Mouse (Mus musculus): ENCODE measurements around the gene Thumpd3. TPM values are rescaled to one million over a fixed set of nuclear protein-coding genes. Genes with fewer than 3 reads are reported as not detected.

Gene Thumpd3
- polyA plus RNA-seq, 1 experiment from 2014 or later, result 52.4 TPM

DNA sequence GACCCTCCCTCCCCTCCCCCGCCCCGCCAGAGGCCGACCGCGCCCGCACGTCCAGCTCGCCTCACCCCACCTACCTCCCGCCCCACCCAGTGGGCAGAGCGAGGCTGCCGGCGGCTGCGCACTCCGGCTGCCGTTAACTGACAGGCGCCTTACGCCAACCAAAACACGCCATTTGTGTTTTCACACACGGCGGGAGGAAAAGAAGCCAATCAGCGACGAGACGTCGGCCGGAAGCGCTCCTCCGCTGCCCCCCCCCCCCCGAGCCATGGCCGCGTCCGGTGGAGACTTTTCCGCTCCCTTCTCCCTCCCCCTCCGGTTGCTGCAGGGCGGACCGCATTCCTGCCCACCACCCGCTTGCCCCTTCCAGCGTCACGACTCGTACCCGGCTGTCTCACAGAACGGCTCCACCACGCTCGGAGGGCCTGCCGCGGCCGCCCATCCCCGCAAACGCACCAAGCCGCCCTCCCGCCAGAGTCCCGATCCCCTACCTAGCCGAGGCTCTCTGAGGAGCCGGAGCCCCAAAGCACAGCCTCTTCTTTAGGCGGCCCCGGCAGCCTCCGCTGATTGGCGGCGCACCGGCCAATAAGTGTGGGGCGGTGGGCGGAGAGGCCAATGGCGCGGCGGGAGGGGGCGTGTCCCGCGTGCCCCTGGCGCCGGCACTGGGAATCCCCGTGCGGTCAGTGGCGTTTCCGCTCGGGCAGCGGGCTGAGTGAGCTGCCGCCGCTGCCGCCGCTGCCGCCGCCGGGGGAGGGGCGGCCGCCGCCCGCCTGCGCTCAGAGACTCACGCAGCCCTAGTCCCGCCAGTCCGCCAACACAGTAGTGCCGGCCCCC lies 30.9 kb downstream of the Thumpd3 start, which contains the start of gene Setd5:
Gene Setd5 (plus strand): TSS at position 680 of the 831 bp plus-strand sequence.
- DNase-seq (ENCODE audit: low spot score), result peak; percentile 96
- no peaks in the 10 kb centered on the region for H3K36me3 ChIP-seq (replicated peaks; ENCODE audit: control insufficient read depth, insufficient read depth, low read depth, low read length)

GRCm38 (mm10) chr6:113077569-113078030 lies 31.6 kb downstream of the Thumpd3 start:
- DNase-seq (ENCODE audit: low spot score) (peak; percentile 43), ATAC-seq (replicated peaks; ENCODE audit: insufficient number of reproducible peaks, low FRiP score, low TSS enrichment, low read depth) (no peak)
- Histone ChIP-seq H3K9me3 (replicated peaks; ENCODE audit: control insufficient read depth, low read length) (no peaks in the 10 kb centered on the region), H3K27me3 (ENCODE audit: control insufficient read depth, insufficient read depth, low read length) (no peaks in the 10 kb centered on the region), H3K36me3 (replicated peaks; ENCODE audit: control insufficient read depth, insufficient read depth, low read depth, low read length) (no peaks in the 10 kb centered on the region), H3K4me3 (ENCODE audit: low read depth, low read length) (peak overlapping the region; percentile 95), H3K9ac (replicated peaks; ENCODE audit: low read length) (peak overlapping the region; percentile 100), H3K27ac (replicated peaks; ENCODE audit: low read depth, low read length) (peak overlapping the region; percentile 100), H3K4me1 (ENCODE audit: control insufficient read depth, insufficient read depth, low read length) (no peaks in the 10 kb centered on the region; the same call in 1 of the 2 replicates), H3K4me2 (ENCODE audit: low read depth, low read length) (peak overlapping the region; percentile 61)
- 0% methylated on average over 18 of the region's 28 CpGs for WGBS

More for the DNA sequence above, 30.9 kb downstream of the Thumpd3 start, which contains the start of gene Setd5:
- H3K4me2 ChIP-seq (ENCODE audit: low read depth, low read length), result peak within 1 kb of the TSS; percentile 62
- H3K27me3 ChIP-seq (ENCODE audit: control insufficient read depth, insufficient read depth, low read length), result no peaks in the 10 kb centered on the region
- ATAC-seq (replicated peaks; ENCODE audit: insufficient number of reproducible peaks, low FRiP score, low TSS enrichment, low read depth), result peak; percentile 93
- WGBS, result under 1% methylated on average over 45 of the region's 91 CpGs
- H3K9me3 ChIP-seq (replicated peaks; ENCODE audit: control insufficient read depth, low read length), result no peaks in the 10 kb centered on the region
- peak within 1 kb of the TSS; percentile 100 for H3K27ac ChIP-seq (replicated peaks; ENCODE audit: low read depth, low read length)
- H3K4me1 ChIP-seq (ENCODE audit: control insufficient read depth, insufficient read depth, low read length), result no peaks in the 10 kb centered on the region; the same call in 1 of the 2 replicates
- H3K4me3 ChIP-seq (ENCODE audit: low read depth, low read length), result peak within 1 kb of the TSS; percentile 95
- peak within 1 kb of the TSS; percentile 100 for H3K9ac ChIP-seq (replicated peaks; ENCODE audit: low read length)

DNA sequence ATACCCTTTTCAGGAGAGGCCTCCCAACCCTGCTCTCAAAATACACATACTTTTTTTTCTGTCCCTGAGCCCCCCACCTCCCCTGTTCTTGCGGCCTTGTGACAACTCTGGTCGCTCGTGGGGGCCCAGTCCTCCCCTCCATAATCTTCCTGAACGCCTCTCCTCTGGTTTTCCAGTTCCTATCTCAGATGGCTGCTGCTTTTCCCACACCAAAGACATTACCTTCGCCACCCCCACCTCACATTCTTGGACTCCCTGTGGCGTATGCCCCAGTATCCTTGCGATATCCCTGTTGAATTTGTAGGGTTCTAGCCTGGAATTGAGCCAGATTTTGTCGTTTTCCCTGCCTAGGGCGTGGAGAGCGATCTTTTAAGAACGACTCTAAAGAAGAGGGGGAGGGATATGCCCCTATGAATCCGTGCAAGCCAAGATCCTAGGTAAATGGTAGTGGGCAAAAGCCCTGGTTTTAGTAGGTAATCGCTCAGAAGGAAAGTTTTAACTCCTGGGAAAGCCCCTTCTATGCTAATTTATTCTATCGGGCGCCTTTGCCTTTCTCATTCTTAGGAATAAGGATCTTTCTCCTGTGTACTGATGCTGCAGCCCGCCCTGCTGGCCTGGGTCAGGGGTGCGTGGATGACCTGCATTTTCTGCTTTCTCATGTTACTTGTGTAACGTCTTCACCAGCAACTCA lies 32.2 kb downstream of the Thumpd3 start:
- ATAC-seq (replicated peaks; ENCODE audit: insufficient number of reproducible peaks, low FRiP score, low TSS enrichment, low read depth) (no peak), DNase-seq (ENCODE audit: low spot score) (peak; percentile 39)
- under 1% methylated on average over 18 of the region's 18 CpGs for WGBS
- Histone ChIP-seq H3K4me2 (ENCODE audit: low read depth, low read length) (peak overlapping the region; percentile 61), H3K4me3 (ENCODE audit: low read depth, low read length) (peak overlapping the region; percentile 95), H3K4me1 (ENCODE audit: control insufficient read depth, insufficient read depth, low read length) (no peaks in the 10 kb centered on the region; the same call in 1 of the 2 replicates), H3K9ac (replicated peaks; ENCODE audit: low read length) (peak overlapping the region; percentile 100), H3K27me3 (ENCODE audit: control insufficient read depth, insufficient read depth, low read length) (no peaks in the 10 kb centered on the region), H3K9me3 (replicated peaks; ENCODE audit: control insufficient read depth, low read length) (no peaks in the 10 kb centered on the region), H3K36me3 (replicated peaks; ENCODE audit: control insufficient read depth, insufficient read depth, low read depth, low read length) (no peaks in the 10 kb centered on the region), H3K27ac (replicated peaks; ENCODE audit: low read depth, low read length) (peak overlapping the region; percentile 100)

GRCm38 (mm10) chr6:113079492-113079891 lies 33.5 kb downstream of the Thumpd3 start:
- Histone ChIP-seq H3K36me3 (replicated peaks; ENCODE audit: control insufficient read depth, insufficient read depth, low read depth, low read length) (no peaks in the 10 kb centered on the region), H3K4me3 (ENCODE audit: low read depth, low read length) (peak overlapping the region; percentile 16), H3K4me2 (ENCODE audit: low read depth, low read length) (peak overlapping the region; percentile 30), H3K9ac (replicated peaks; ENCODE audit: low read length) (peak overlapping the region; percentile 5; the same call in 1 of the 2 replicates), H3K4me1 (ENCODE audit: control insufficient read depth, insufficient read depth, low read length) (no peaks in the 10 kb centered on the region; the same call in 1 of the 2 replicates), H3K27ac (replicated peaks; ENCODE audit: low read depth, low read length) (no peak overlapping the region), H3K9me3 (replicated peaks; ENCODE audit: control insufficient read depth, low read length) (no peaks in the 10 kb centered on the region), H3K27me3 (ENCODE audit: control insufficient read depth, insufficient read depth, low read length) (no peaks in the 10 kb centered on the region)
- 0% methylated on average over 3 of the region's 3 CpGs for WGBS
- DNase-seq (ENCODE audit: low spot score) (peak; percentile 70), ATAC-seq (replicated peaks; ENCODE audit: insufficient number of reproducible peaks, low FRiP score, low TSS enrichment, low read depth) (no peak)

- Histone ChIP-seq H3K4me1 (ENCODE audit: control insufficient read depth, insufficient read depth, low read length) (no peaks in the 10 kb centered on the region; the same call in 1 of the 2 replicates), H3K27ac (replicated peaks; ENCODE audit: low read depth, low read length) (no peak overlapping the region), H3K36me3 (replicated peaks; ENCODE audit: control insufficient read depth, insufficient read depth, low read depth, low read length) (no peaks in the 10 kb centered on the region), H3K9ac (replicated peaks; ENCODE audit: low read length) (no peak overlapping the region), H3K27me3 (ENCODE audit: control insufficient read depth, insufficient read depth, low read length) (no peaks in the 10 kb centered on the region), H3K4me2 (ENCODE audit: low read depth, low read length) (no peak overlapping the region; the same call in 1 of the 2 replicates), H3K4me3 (ENCODE audit: low read depth, low read length) (no peak overlapping the region), H3K9me3 (replicated peaks; ENCODE audit: control insufficient read depth, low read length) (no peaks in the 10 kb centered on the region)
- DNase-seq (ENCODE audit: low spot score) (peak; percentile 49), ATAC-seq (replicated peaks; ENCODE audit: insufficient number of reproducible peaks, low FRiP score, low TSS enrichment, low read depth) (no peak)
- 17% methylated on average over 6 of the region's 6 CpGs for WGBS
Observed at GRCm38 (mm10) chr6:113082229-113082628, 36.2 kb downstream of the Thumpd3 start.

GRCm38 (mm10) chr6:113084590-113084989 lies 38.6 kb downstream of the Thumpd3 start:
- Histone ChIP-seq H3K9me3 (replicated peaks; ENCODE audit: control insufficient read depth, low read length) (no peaks in the 10 kb centered on the region), H3K27me3 (ENCODE audit: control insufficient read depth, insufficient read depth, low read length) (no peaks in the 10 kb centered on the region), H3K9ac (replicated peaks; ENCODE audit: low read length) (no peak overlapping the region), H3K4me3 (ENCODE audit: low read depth, low read length) (no peak overlapping the region), H3K4me1 (ENCODE audit: control insufficient read depth, insufficient read depth, low read length) (no peaks in the 10 kb centered on the region; the same call in 1 of the 2 replicates), H3K27ac (replicated peaks; ENCODE audit: low read depth, low read length) (no peak overlapping the region), H3K36me3 (replicated peaks; ENCODE audit: control insufficient read depth, insufficient read depth, low read depth, low read length) (no peaks in the 10 kb centered on the region), H3K4me2 (ENCODE audit: low read depth, low read length) (no peak overlapping the region)
- DNase-seq (ENCODE audit: low spot score) (no peak), ATAC-seq (replicated peaks; ENCODE audit: insufficient number of reproducible peaks, low FRiP score, low TSS enrichment, low read depth) (no peak)
- WGBS, result 78% methylated on average over 4 of the region's 4 CpGs

DNA sequence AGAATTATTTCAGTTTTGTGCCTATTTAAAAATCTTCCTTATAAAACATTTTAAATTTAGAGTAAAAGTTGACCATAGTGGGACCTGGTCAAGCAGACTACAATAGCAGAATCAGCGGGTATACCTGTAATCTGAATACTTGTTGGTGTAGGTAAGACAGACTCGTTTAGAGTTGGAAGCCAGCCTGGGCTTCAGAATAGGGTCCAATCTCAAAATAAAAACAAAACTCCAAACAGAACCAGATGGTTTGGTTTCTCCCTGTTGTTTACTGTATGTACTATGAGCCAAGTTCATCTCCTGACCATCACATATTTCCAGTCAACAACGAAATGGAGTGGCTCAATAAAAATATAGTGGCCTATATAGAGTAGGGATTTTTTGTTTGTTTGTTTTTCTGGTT lies 47.2 kb downstream of the Thumpd3 start:
- Histone ChIP-seq H3K9ac (replicated peaks; ENCODE audit: low read length) (no peak overlapping the region), H3K9me3 (replicated peaks; ENCODE audit: control insufficient read depth, low read length) (no peaks in the 10 kb centered on the region)
- 85% methylated on average over 3 of the region's 3 CpGs for WGBS

More for the DNA sequence above, 47.2 kb downstream of the Thumpd3 start:
- Histone ChIP-seq H3K27ac (replicated peaks; ENCODE audit: low read depth, low read length) (no peak overlapping the region), H3K36me3 (replicated peaks; ENCODE audit: control insufficient read depth, insufficient read depth, low read depth, low read length) (no peaks in the 10 kb centered on the region), H3K4me3 (ENCODE audit: low read depth, low read length) (no peak overlapping the region), H3K27me3 (ENCODE audit: control insufficient read depth, insufficient read depth, low read length) (no peaks in the 10 kb centered on the region), H3K4me2 (ENCODE audit: low read depth, low read length) (no peak overlapping the region), H3K4me1 (ENCODE audit: control insufficient read depth, insufficient read depth, low read length) (no peaks in the 10 kb centered on the region)
- ATAC-seq (replicated peaks; ENCODE audit: insufficient number of reproducible peaks, low FRiP score, low TSS enrichment, low read depth), result no peak
- no peak for DNase-seq (ENCODE audit: low spot score)

Measured in embryonic facial prominence, embryonic 11.5 days (tissue).